Mouse (Mus musculus): Measurements from ENCODE around the gene Agt. TPM values are rescaled to one million over a fixed set of nuclear protein-coding genes. Genes with fewer than 3 reads are reported as not detected.

The Agt gene
- polyA plus RNA-seq, 1 experiment, result 4.7 TPM

DNA sequence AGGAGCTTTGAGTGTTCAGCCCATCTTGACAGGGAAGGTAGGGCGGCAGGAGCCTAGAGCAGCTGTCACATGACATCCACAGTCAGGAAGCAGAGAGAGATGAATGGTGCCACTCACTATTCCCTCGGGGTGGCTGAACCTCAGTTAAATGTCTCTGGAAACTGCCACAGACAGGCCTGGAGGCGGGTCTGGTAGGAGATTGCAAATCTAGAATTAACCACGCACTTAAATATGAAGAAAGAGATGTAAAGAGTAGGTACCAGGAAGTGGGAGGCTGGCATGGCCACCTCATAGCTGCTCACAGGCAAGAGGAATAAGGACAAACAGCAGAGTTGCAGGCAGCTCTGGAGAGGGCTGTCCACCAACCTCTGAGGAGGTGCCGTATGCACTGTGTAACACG lies 52.4 kb downstream of the Agt start:
- Histone ChIP-seq H3K4me3 (replicated peaks; ENCODE audit: extremely low read depth, low read depth, low read length) (no peak overlapping the region), H3K4me1 (ENCODE audit: control insufficient read depth, insufficient read depth, low read length) (peaks cover 3% of the 10 kb centered on the region; the same call in 1 of the 2 replicates)
- TF ChIP-seq POLR2A (IDR thresholded peaks at IDR 0.05; ENCODE audit: borderline replicate concordance, extremely low read depth, low read depth, low read length), result no peak
- TF ChIP-seq CTCF (IDR thresholded peaks at IDR 0.05; ENCODE audit: insufficient read depth, low read length), result no peak
- DNase-seq, result no peak
- WGBS, result 56% methylated on average over 6 of the region's 6 CpGs

DNA sequence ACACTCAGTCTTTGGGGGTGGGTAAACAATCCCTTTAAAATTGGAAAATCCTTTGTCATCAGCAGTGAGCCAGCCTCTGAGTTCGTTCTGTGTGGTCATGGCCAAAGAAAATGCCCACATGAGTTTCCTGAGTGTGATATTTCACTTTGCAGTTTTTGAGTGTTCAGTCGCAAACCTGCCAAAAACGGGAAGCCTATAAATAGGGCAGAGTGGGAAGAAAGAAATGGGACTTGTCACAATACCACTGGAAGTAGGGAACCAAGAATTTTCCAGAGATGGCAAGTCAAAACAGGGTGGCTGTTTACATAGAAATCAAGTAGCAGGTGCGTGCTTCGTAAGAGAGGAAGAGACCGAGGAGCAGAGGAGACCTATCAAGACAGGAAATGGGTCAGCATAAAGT lies 53.0 kb downstream of the Agt start:
- Histone ChIP-seq H3K4me1 (ENCODE audit: control insufficient read depth, insufficient read depth, low read length) (no peaks in the 10 kb centered on the region; the same call in 1 of the 2 replicates), H3K4me3 (replicated peaks; ENCODE audit: extremely low read depth, low read depth, low read length) (no peak overlapping the region)
- no peak for TF ChIP-seq POLR2A (IDR thresholded peaks at IDR 0.05; ENCODE audit: borderline replicate concordance, extremely low read depth, low read depth, low read length)
- TF ChIP-seq CTCF (IDR thresholded peaks at IDR 0.05; ENCODE audit: insufficient read depth, low read length), result no peak
- WGBS, result 47% methylated on average over 6 of the region's 6 CpGs
- no peak for DNase-seq

DNA sequence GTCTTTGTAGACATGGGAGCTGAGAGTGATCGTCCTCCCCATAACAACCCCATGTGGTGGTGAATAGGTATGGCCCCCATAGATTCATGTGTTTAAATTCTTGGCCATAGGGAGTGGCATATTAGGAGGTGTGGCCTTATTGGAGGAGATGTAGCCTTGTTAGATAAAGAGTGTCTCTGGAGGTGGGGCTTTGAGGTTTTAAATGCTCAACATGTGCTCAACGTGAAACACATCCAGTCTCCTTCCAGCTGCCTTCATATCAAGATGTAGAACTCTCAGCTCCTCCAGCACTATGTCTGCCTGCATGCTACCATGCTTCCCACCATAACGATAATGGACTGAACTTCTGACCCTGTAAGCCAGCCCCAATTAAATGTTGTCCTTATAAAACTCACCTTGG lies 53.5 kb downstream of the Agt start:
- TF ChIP-seq POLR2A (IDR thresholded peaks at IDR 0.05; ENCODE audit: borderline replicate concordance, extremely low read depth, low read depth, low read length), result no peak
- no peak for TF ChIP-seq CTCF (IDR thresholded peaks at IDR 0.05; ENCODE audit: insufficient read depth, low read length)
- Histone ChIP-seq H3K4me3 (replicated peaks; ENCODE audit: extremely low read depth, low read depth, low read length) (no peak overlapping the region), H3K4me1 (ENCODE audit: control insufficient read depth, insufficient read depth, low read length) (no peaks in the 10 kb centered on the region)
- 65% methylated on average over 3 of the region's 3 CpGs for WGBS
- DNase-seq, result no peak

DNA sequence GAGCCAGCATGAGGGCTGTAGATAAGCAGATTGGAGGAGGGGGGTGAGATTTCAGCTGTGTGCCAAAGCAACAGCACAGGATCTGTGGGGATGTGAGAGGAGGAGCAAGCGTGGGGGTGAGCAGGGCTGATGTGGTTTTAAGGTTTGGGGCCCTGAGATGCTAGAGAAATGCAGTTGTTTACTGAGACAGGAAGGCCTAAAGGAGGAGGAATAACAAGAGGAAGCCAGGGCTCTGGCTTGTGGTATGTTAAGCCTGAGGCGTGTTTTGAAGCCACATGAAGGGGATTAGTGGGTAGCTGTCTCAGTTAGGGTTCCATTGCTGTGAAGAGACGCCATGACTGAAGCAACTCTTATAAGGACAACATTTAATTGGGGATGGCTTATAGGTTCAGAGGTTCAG lies 60.4 kb downstream of the Agt start:
- Histone ChIP-seq H3K4me1 (ENCODE audit: control insufficient read depth, insufficient read depth, low read length) (no peaks in the 10 kb centered on the region), H3K4me3 (replicated peaks; ENCODE audit: extremely low read depth, low read depth, low read length) (no peak overlapping the region)
- 63% methylated on average over 3 of the region's 3 CpGs for WGBS
- TF ChIP-seq CTCF (IDR thresholded peaks at IDR 0.05; ENCODE audit: insufficient read depth, low read length) (no peak), POLR2A (IDR thresholded peaks at IDR 0.05; ENCODE audit: borderline replicate concordance, extremely low read depth, low read depth, low read length) (no peak)
- DNase-seq, result no peak

DNA sequence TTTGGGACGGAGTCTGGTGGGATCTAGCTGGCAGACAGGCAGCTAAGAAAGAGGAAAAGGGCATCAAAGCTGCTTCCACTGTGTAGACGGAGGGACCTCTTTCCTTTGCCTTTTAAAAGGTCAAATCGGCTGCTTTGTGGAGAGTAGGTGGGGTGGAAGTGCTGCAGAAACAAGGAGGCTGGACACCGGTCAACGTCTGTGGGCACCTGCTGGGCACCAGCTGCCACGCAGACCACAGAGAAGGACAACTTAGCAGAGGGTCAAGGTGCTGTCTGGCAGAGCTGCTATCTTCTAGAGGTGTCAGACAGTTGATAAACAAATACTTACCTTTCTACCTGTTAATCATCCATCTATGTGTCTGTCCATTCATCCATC lies 61.2 kb downstream of the Agt start:
- no peak for DNase-seq
- Histone ChIP-seq H3K4me1 (ENCODE audit: control insufficient read depth, insufficient read depth, low read length) (no peaks in the 10 kb centered on the region), H3K4me3 (replicated peaks; ENCODE audit: extremely low read depth, low read depth, low read length) (no peak overlapping the region)
- no peak for TF ChIP-seq POLR2A (IDR thresholded peaks at IDR 0.05; ENCODE audit: borderline replicate concordance, extremely low read depth, low read depth, low read length)
- no peak for TF ChIP-seq CTCF (IDR thresholded peaks at IDR 0.05; ENCODE audit: insufficient read depth, low read length)
- WGBS, result 58% methylated on average over 6 of the region's 6 CpGs

DNA sequence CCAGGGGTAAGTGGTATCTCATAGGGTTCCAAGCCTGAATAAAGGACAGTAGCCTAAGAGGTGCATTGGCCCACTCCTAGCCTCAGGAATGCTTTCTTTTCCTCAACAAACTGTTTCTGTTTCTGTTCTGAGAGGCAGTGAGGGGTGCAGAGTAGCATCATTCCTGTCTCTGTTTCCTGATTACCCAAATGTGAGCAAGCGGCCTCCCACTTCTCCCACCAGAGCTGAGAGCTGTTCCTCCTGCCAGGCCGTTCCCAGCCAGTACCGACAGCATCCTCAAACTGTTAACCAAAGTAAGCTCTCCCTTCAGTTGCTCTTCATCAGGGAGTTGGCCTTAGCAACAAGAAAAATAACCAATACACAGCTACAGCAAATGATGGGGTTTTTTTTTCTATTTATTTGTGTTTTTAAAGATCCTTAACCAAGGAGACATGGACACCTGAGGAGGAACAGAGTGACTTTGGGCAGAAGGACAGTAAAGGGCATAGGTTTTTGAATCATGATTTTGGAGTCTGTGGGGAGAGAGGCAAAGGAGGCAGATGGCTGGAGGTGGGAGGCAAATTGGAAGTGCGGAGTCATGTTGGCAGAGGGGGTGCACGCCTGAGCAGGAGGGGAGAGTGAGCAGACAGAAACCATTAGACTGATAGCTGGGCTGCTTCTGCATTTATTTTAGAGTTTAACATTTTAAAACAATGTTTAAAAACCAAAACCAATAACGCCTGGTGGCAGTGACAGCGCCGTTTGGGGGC lies 61.8 kb downstream of the Agt start:
- Histone ChIP-seq H3K4me1 (ENCODE audit: control insufficient read depth, insufficient read depth, low read length) (no peaks in the 10 kb centered on the region), H3K4me3 (replicated peaks; ENCODE audit: extremely low read depth, low read depth, low read length) (no peak overlapping the region)
- no peak for TF ChIP-seq POLR2A (IDR thresholded peaks at IDR 0.05; ENCODE audit: borderline replicate concordance, extremely low read depth, low read depth, low read length)
- TF ChIP-seq CTCF (IDR thresholded peaks at IDR 0.05; ENCODE audit: insufficient read depth, low read length), result no peak
- DNase-seq, result no peak
- 70% methylated on average over 8 of the region's 8 CpGs for WGBS

Other genes with a start within 250 kb of the Agt start
- 0.46 and 0.48 TPM in 2 replicates for gene Pgbd5, start 130.0 kb downstream of the Agt start, polyA plus RNA-seq (2012; rRNA removed)
- 14.5 and 17.9 TPM in 2 replicates for gene Cog2, start 48.9 kb downstream of the Agt start, polyA plus RNA-seq (2012; rRNA removed)
- 0.12 and 0.20 TPM in 2 replicates for gene Capn9, start 6.4 kb upstream of the Agt start, polyA plus RNA-seq (2012; rRNA removed)
- gene 2310022B05Rik, start 93.7 kb upstream of the Agt start, polyA plus RNA-seq (2012; rRNA removed), result 63.4 and 85.4 TPM in 2 replicates
- gene Ttc13, start 152.3 kb upstream of the Agt start, polyA plus RNA-seq (2012; rRNA removed), result 13.4 and 16.4 TPM in 2 replicates
- 15.6 and 15.9 TPM in 2 replicates for gene Arv1, start 152.4 kb upstream of the Agt start, polyA plus RNA-seq (2012; rRNA removed)
- 4.0 and 4.9 TPM in 2 replicates for gene Fam89a, start 182.1 kb upstream of the Agt start, polyA plus RNA-seq (2012; rRNA removed)
- 0.44 and 0.51 TPM in 2 replicates for gene Trim67, start 223.4 kb upstream of the Agt start, polyA plus RNA-seq (2012; rRNA removed)